Mouse (Mus musculus): ENCODE data around the gene Higd1c. TPM values are rescaled to one million over a fixed set of nuclear protein-coding genes. Genes with fewer than 3 reads are reported as not detected.

Higd1c gene
- polyA plus RNA-seq, 1 experiment from 2014 or later = not detected

GRCm38 (mm10) chr15:100380104-100380503 is 15.8 kb downstream of the Higd1c start:
- no peak overlapping the region for H3K27ac ChIP-seq (replicated peaks; ENCODE audit: low read depth, low read length)
- H3K36me3 ChIP-seq (ENCODE audit: control insufficient read depth, insufficient read depth, low read length) = no peaks in the 10 kb centered on the region
- H3K9me3 ChIP-seq (ENCODE audit: control insufficient read depth, low read length) = no peaks in the 10 kb centered on the region
- 75% methylated on average over 2 of the region's 2 CpGs for WGBS
- no peak for ATAC-seq (ENCODE audit: low FRiP score, low TSS enrichment)
- no peak overlapping the region for H3K4me2 ChIP-seq (ENCODE audit: low read length)
- DNase-seq = no peak
- H3K9ac ChIP-seq (replicated peaks; ENCODE audit: low read length) = no peak overlapping the region
- H3K4me3 ChIP-seq (replicated peaks; ENCODE audit: low read depth, low read length) = no peak overlapping the region
- H3K27me3 ChIP-seq (ENCODE audit: control insufficient read depth, insufficient read depth, low read length) = no peaks in the 10 kb centered on the region
- H3K4me1 ChIP-seq (ENCODE audit: control insufficient read depth, insufficient read depth, low read length) = no peaks in the 10 kb centered on the region

- Histone ChIP-seq H3K4me3 (replicated peaks; ENCODE audit: low read depth, low read length) (no peak overlapping the region), H3K4me2 (ENCODE audit: low read length) (no peak overlapping the region)
- WGBS = 92% methylated on average over 9 of the region's 9 CpGs
Observed at GRCm38 (mm10) chr15:100385705-100386104, 21.4 kb downstream of the Higd1c start.

GRCm38 (mm10) chr15:100387544-100388223 is 23.3 kb downstream of the Higd1c start:
- Histone ChIP-seq H3K9ac (replicated peaks; ENCODE audit: low read length) (no peak overlapping the region), H3K27ac (replicated peaks; ENCODE audit: low read depth, low read length) (no peak overlapping the region), H3K27me3 (ENCODE audit: control insufficient read depth, insufficient read depth, low read length) (no peaks in the 10 kb centered on the region), H3K9me3 (ENCODE audit: control insufficient read depth, low read length) (no peaks in the 10 kb centered on the region), H3K4me3 (replicated peaks; ENCODE audit: low read depth, low read length) (no peak overlapping the region), H3K36me3 (ENCODE audit: control insufficient read depth, insufficient read depth, low read length) (peaks cover 7% of the 10 kb centered on the region), H3K4me1 (ENCODE audit: control insufficient read depth, insufficient read depth, low read length) (no peaks in the 10 kb centered on the region), H3K4me2 (ENCODE audit: low read length) (no peak overlapping the region)
- ATAC-seq (ENCODE audit: low FRiP score, low TSS enrichment) (no peak), DNase-seq (no peak)
- 94% methylated on average over 17 of the region's 17 CpGs for WGBS

More at GRCm38 (mm10) chr15:100385705-100386104, 21.4 kb downstream of the Higd1c start:
- Histone ChIP-seq H3K9me3 (ENCODE audit: control insufficient read depth, low read length) (no peaks in the 10 kb centered on the region), H3K9ac (replicated peaks; ENCODE audit: low read length) (no peak overlapping the region), H3K27me3 (ENCODE audit: control insufficient read depth, insufficient read depth, low read length) (no peaks in the 10 kb centered on the region), H3K27ac (replicated peaks; ENCODE audit: low read depth, low read length) (no peak overlapping the region), H3K4me1 (ENCODE audit: control insufficient read depth, insufficient read depth, low read length) (no peaks in the 10 kb centered on the region), H3K36me3 (ENCODE audit: control insufficient read depth, insufficient read depth, low read length) (no peaks in the 10 kb centered on the region)
- ATAC-seq (ENCODE audit: low FRiP score, low TSS enrichment) = no peak
- no peak for DNase-seq

GRCm38 (mm10) chr15:100388224-100388835 is 24.0 kb downstream of the Higd1c start:
- Histone ChIP-seq H3K4me3 (replicated peaks; ENCODE audit: low read depth, low read length) (no peak overlapping the region), H3K9me3 (ENCODE audit: control insufficient read depth, low read length) (no peaks in the 10 kb centered on the region), H3K4me1 (ENCODE audit: control insufficient read depth, insufficient read depth, low read length) (no peaks in the 10 kb centered on the region), H3K4me2 (ENCODE audit: low read length) (no peak overlapping the region), H3K27me3 (ENCODE audit: control insufficient read depth, insufficient read depth, low read length) (no peaks in the 10 kb centered on the region), H3K36me3 (ENCODE audit: control insufficient read depth, insufficient read depth, low read length) (peaks cover 9% of the 10 kb centered on the region), H3K9ac (replicated peaks; ENCODE audit: low read length) (no peak overlapping the region), H3K27ac (replicated peaks; ENCODE audit: low read depth, low read length) (no peak overlapping the region)
- DNase-seq = no peak
- ATAC-seq (ENCODE audit: low FRiP score, low TSS enrichment) = no peak
- 90% methylated on average over 16 of the region's 16 CpGs for WGBS

GRCm38 (mm10) chr15:100388886-100389285 is 24.5 kb downstream of the Higd1c start:
- Histone ChIP-seq H3K9me3 (ENCODE audit: control insufficient read depth, low read length) (no peaks in the 10 kb centered on the region), H3K27me3 (ENCODE audit: control insufficient read depth, insufficient read depth, low read length) (no peaks in the 10 kb centered on the region), H3K4me1 (ENCODE audit: control insufficient read depth, insufficient read depth, low read length) (no peaks in the 10 kb centered on the region), H3K9ac (replicated peaks; ENCODE audit: low read length) (no peak overlapping the region), H3K4me2 (ENCODE audit: low read length) (no peak overlapping the region), H3K36me3 (ENCODE audit: control insufficient read depth, insufficient read depth, low read length) (peaks cover 15% of the 10 kb centered on the region), H3K27ac (replicated peaks; ENCODE audit: low read depth, low read length) (no peak overlapping the region), H3K4me3 (replicated peaks; ENCODE audit: low read depth, low read length) (no peak overlapping the region)
- ATAC-seq (ENCODE audit: low FRiP score, low TSS enrichment) (no peak), DNase-seq (no peak)
- WGBS = 62% methylated on average over 9 of the region's 9 CpGs

- Histone ChIP-seq H3K27ac (replicated peaks; ENCODE audit: low read depth, low read length) (no peak overlapping the region), H3K27me3 (ENCODE audit: control insufficient read depth, insufficient read depth, low read length) (no peaks in the 10 kb centered on the region), H3K4me1 (ENCODE audit: control insufficient read depth, insufficient read depth, low read length) (no peaks in the 10 kb centered on the region), H3K4me3 (replicated peaks; ENCODE audit: low read depth, low read length) (no peak overlapping the region), H3K9ac (replicated peaks; ENCODE audit: low read length) (no peak overlapping the region), H3K36me3 (ENCODE audit: control insufficient read depth, insufficient read depth, low read length) (peaks cover 36% of the 10 kb centered on the region), H3K9me3 (ENCODE audit: control insufficient read depth, low read length) (no peaks in the 10 kb centered on the region), H3K4me2 (ENCODE audit: low read length) (no peak overlapping the region)
- DNase-seq = no peak
- ATAC-seq (ENCODE audit: low FRiP score, low TSS enrichment) = no peak
- WGBS = 85% methylated on average over 7 of the region's 7 CpGs
Observed at GRCm38 (mm10) chr15:100391066-100391465, 26.7 kb downstream of the Higd1c start.

GRCm38 (mm10) chr15:100391599-100391998 is 27.3 kb downstream of the Higd1c start:
- Histone ChIP-seq H3K4me1 (ENCODE audit: control insufficient read depth, insufficient read depth, low read length) (no peaks in the 10 kb centered on the region), H3K4me2 (ENCODE audit: low read length) (no peak overlapping the region), H3K27me3 (ENCODE audit: control insufficient read depth, insufficient read depth, low read length) (no peaks in the 10 kb centered on the region), H3K27ac (replicated peaks; ENCODE audit: low read depth, low read length) (no peak overlapping the region), H3K9me3 (ENCODE audit: control insufficient read depth, low read length) (no peaks in the 10 kb centered on the region), H3K4me3 (replicated peaks; ENCODE audit: low read depth, low read length) (no peak overlapping the region), H3K36me3 (ENCODE audit: control insufficient read depth, insufficient read depth, low read length) (peaks cover 41% of the 10 kb centered on the region), H3K9ac (replicated peaks; ENCODE audit: low read length) (no peak overlapping the region)
- DNase-seq (no peak), ATAC-seq (ENCODE audit: low FRiP score, low TSS enrichment) (no peak)
- 96% methylated on average over 7 of the region's 7 CpGs for WGBS

- Histone ChIP-seq H3K4me3 (replicated peaks; ENCODE audit: low read depth, low read length) (no peak overlapping the region), H3K36me3 (ENCODE audit: control insufficient read depth, insufficient read depth, low read length) (peaks cover 56% of the 10 kb centered on the region), H3K27ac (replicated peaks; ENCODE audit: low read depth, low read length) (no peak overlapping the region), H3K4me2 (ENCODE audit: low read length) (no peak overlapping the region), H3K9me3 (ENCODE audit: control insufficient read depth, low read length) (no peaks in the 10 kb centered on the region), H3K4me1 (ENCODE audit: control insufficient read depth, insufficient read depth, low read length) (no peaks in the 10 kb centered on the region), H3K27me3 (ENCODE audit: control insufficient read depth, insufficient read depth, low read length) (no peaks in the 10 kb centered on the region), H3K9ac (replicated peaks; ENCODE audit: low read length) (no peak overlapping the region)
- 90% methylated on average over 11 of the region's 11 CpGs for WGBS
- DNase-seq = no peak
- ATAC-seq (ENCODE audit: low FRiP score, low TSS enrichment) = no peak
Observed at GRCm38 (mm10) chr15:100393016-100393415, 28.7 kb downstream of the Higd1c start.

GRCm38 (mm10) chr15:100395561-100395960 is 31.2 kb downstream of the Higd1c start:
- no peak for ATAC-seq (ENCODE audit: low FRiP score, low TSS enrichment)
- 94% methylated on average over 3 of the region's 3 CpGs for WGBS
- H3K9ac ChIP-seq (replicated peaks; ENCODE audit: low read length) = no peak overlapping the region
- H3K4me1 ChIP-seq (ENCODE audit: control insufficient read depth, insufficient read depth, low read length) = no peaks in the 10 kb centered on the region
- H3K27me3 ChIP-seq (ENCODE audit: control insufficient read depth, insufficient read depth, low read length) = no peaks in the 10 kb centered on the region
- H3K4me3 ChIP-seq (replicated peaks; ENCODE audit: low read depth, low read length) = no peak overlapping the region
- no peak overlapping the region for H3K4me2 ChIP-seq (ENCODE audit: low read length)
- no peaks in the 10 kb centered on the region for H3K9me3 ChIP-seq (ENCODE audit: control insufficient read depth, low read length)
- no peak overlapping the region for H3K27ac ChIP-seq (replicated peaks; ENCODE audit: low read depth, low read length)
- H3K36me3 ChIP-seq (ENCODE audit: control insufficient read depth, insufficient read depth, low read length) = peaks cover 81% of the 10 kb centered on the region
- no peak for DNase-seq
